Mouse (Mus musculus) Muller cell, postnatal 12 days (primary cell): Measurements from ENCODE around the gene Rrp8.
"Not testable (repeated sequence)": the region's sequence is repeated elsewhere in the genome, so short reads cannot be mapped to it uniquely, and the experiment has no call there.

ENCODE experiments used
- DNase-seq: peaks from one replicate; pipeline ENCODE4 v3.0.0-alpha.2; 2015; ENCODE audit errors: inconsistent ontology term

Gene Rrp8

DNA sequence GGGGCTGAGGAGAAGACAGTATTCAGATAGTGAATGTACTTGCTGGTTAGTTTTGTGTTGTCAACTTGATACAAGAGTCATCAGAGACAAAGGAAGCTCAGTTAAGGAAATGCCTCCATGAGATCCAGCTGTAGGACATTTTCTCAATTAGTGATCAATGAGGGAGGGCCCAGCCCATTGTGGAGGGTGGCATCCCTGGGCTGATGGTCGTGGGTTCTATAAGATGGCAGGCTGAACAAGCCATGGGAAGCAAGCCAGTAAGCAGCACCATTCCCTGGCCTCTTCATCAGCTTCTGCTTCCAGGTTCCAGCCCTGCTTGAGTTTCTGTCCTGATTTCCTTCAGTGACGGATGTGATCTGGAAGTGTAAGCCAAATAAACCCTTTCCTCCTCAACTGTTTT is 10.6 kb upstream of the Rrp8 start:
- no peak for DNase-seq

DNA sequence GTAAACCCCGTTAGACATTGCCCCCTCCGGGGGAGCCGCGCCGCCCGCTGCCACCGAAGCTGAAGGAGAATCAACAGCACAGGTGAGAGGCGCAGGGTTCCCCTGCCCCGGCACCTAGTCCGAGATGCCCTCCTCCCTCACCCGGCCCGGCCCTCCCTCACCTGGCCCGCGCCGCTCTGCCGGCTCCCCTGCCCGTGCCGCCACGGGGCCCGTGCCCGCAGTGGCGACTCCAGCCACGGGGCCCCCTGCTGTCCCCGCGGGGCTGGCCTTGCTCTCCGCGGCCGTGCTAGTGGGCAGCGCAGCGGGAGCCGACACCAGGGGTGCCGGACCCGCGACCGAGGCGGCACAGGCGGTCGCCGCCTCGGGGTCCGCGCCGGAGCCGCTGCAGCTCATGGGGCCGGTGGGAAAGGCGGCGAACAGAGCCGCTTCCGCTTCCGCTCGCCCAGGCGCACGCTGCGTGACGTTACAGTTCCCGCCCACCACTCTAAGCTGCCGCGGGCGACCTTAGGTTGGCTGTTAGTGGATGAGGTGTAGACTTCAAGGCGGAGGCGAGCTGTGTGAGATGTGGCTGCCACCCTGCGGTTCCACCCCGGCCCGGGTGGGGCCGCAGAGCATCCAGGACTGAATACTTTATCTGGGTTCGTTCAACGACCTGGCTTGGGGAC is 6.9 kb upstream of the Rrp8 start, which contains the start of gene Taf10:
TSS of gene Taf10 (minus strand) at position 436 of the 665 bp plus-strand sequence.
- peak; percentile 94 for DNase-seq

DNA sequence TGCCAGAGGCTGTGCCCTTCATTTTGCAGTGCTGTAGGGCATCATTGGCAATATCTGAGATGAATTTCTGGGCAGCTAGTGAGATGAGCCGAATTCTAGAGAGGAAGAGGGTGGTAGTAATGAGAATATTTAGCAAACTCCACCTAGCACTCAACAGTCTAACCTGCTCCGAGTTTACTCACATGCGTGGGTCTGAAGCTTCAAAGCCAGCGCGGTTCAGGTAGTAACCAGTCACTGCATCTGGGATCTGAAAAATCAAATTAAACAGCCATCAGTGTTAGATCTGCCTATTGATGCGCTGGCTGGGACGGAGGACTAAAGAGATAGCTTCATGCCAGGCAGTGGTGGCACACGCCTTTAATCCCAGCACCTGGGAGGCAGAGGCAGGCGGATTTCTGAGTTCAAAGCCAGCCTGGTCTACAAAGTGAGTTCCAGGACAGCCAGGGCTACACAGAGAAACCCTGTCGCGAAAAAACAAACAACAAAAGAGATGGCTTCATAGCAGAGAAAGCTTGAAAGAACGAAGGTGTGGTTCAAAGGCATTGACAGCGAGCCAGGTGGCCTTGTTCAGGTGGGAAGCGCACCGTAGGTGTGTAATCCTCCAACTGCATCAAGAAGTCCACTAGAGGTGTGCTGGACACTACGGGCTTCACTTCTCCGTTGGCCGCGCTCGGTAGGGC is 6.2 kb upstream of the Rrp8 start:
- not testable (repeated sequence) for DNase-seq

DNA sequence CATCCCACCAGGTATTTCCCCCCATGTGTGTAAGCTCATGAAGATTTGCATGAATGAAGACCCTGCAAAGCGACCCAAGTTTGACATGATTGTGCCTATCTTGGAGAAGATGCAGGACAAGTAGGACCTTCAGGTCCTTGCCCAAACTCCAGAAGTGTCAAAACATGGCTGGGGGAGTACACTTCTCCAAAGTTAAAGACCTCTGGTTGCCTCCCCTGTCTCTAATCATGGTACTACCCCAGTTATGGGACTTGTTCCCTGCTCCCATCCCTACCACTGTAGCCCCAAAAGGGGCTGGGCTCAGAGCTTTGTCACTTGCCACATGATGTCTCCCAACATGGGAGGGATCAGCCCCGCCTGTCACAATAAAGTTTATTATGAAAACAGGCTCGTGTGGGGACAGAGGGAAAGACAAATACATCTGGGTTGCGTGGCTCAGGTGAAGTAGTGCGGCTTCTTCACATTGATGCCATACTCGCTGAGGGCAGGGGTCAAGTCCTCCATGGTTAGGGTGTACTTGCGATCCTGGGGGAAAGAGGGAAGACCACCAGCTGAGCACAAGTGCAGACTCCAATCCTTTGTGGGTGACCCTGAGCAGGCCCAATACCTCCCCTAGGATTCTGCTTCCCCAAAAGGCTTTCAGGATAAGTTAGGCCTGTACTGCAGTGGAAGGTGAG is 5.5 kb upstream of the Rrp8 start:
- DNase-seq, result not testable (repeated sequence)

DNA sequence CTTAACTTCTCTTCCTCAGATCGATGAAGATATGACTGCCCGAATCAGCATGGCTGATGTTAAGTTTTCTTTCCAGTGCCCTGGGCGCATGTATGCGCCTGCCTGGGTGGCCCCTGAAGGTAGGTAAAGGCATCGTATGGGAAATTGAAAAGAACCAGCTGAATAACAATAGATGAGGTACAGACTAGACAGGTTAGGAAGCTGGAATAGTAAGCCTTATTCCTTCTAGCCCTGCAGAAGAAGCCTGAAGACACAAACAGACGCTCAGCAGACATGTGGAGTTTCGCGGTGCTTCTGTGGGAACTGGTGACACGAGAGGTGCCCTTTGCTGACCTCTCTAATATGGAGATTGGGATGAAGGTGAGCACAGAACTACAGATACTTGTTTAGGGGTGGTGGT is 4.8 kb upstream of the Rrp8 start:
- no peak for DNase-seq

DNA sequence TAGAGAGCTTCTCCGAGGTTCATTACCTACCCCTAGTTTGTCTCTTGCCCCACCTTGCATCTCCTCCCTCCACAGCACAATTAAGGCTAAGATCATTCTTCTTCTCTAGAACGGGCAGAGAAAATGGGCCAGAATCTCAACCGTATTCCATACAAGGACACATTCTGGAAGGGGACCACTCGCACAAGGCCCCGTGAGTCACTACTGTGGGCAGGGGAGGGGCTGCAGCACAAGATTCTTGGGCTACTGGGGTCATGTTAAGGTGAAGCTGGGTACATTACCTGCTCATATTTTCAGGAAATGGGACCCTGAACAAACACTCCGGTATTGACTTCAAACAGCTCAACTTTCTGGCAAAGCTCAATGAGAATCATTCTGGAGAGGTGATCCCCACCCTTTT is 3.7 kb upstream of the Rrp8 start:
- no peak for DNase-seq

DNA sequence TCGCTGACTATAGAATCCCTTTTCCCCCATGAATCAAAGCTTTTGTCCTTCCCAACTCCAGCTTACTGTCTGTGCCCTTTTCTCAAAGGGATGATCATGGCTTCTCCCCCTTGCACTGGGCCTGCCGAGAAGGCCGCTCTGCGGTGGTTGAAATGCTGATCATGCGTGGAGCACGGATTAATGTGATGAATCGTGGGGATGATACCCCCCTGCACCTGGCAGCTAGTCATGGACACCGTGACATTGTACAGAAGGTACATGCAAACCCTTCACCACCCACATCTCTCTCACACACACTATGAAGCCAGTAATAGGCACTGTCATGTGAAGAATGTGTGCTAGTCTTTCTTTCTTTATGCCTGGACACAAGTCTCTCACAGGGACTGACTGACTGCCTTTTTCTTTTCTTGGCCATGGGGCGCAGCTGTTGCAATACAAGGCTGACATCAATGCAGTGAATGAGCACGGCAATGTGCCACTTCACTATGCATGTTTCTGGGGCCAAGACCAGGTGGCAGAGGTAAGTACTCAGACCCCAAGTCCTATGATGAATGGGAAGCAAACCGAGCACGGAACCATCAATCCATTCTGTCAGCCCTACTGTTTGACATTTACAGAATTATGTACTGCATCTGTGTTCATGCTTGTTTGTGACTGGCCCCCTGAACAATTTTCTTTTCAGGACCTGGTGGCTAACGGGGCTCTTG is 3.1 kb upstream of the Rrp8 start:
- no peak for DNase-seq

DNA sequence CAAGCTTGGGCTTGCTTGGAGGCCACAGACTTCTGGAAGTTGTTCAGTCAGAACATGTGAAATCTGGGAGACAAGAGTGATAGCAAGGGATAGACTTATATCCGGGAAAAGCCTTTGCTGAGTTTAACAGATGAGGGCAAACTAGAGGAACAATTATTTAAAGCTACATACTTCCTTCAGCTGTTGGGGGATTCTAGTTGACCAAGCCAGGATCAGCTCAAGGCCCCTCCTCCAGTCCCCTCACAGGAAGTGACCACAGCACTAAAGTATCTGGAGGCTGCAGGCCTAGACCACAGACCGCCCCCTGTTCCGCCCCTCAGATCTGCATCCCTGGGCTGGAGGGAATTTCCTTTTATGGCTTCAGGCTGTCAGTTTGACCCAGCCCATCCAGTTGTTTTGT is 1.8 kb upstream of the Rrp8 start:
- peak; percentile 93 for DNase-seq

DNA sequence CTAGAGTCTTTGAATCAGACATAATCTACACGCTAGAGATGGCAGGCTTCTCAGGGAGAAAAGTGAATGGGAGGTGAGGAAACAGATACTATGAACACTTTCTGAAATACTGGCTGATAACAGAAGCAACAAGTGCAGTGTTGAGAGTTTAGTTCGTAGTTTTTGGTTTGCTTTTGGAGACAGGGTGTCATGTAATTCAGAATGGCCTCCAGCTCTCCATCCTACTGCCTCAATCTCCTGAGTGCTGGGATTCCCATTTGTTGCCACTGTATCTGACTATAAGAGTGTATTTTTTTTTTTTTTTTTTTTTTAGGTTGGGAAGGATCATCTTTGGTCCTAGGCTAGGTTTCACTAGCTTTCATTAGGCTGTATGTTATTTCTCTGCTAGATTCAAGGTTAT is 1.1 kb upstream of the Rrp8 start:
- no peak for DNase-seq

DNA sequence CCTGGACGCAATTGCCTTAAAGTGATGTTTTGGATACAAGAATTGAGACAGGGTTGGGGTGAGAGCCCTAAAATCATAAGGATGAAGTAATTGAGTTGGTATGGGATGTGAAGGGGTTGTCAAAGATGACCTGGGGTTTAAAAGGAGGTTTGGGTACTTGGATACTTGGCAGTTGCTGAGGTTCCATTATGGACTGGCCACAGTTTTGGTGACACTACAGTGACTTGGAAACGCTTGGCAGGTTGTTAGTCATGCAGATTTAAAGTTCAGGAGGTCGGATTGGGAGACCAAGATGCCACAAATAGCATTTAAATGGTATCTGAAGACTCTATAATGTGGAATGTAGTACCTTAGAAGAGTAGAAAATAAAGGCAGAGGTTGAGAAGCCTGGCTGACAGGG is 463 bp upstream of the Rrp8 start:
- DNase-seq, result no peak

DNA sequence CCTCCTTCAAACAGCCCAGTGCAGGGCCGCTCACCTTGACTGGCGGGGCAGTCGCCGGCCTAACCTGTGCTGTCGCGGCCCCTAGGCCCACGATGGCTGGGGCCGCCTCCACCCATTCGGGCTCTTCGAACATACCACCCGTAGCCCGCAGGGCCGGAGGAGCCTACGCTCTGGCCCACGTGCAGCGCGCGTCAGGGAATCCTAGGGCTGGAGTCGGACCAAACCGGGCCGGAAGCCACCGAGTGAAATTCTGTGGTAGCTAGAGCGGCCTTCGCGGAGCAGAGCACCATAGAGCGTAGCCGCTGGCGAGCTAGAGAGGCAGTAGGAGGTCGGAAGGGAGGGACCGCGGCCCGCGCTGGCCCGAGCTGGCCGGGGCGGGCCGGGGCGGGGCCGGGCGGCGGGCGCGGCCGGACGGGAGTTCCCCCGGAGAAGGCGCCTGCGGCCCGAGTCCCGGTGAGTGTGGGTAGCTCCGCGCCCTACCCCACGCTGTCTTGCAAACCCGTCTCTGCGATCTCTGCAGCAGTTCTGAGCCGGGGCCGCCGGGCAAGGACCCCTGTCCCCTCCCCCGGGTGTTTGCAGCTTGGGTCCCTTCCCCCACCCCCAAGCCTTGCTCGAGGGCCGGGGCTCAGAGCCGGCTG is 802 bp downstream of the Rrp8 start, which contains the start of gene Ilk:
TSS of gene Ilk (plus strand) at position 329 of the 638 bp plus-strand sequence.
- peak; percentile 95 for DNase-seq

DNA sequence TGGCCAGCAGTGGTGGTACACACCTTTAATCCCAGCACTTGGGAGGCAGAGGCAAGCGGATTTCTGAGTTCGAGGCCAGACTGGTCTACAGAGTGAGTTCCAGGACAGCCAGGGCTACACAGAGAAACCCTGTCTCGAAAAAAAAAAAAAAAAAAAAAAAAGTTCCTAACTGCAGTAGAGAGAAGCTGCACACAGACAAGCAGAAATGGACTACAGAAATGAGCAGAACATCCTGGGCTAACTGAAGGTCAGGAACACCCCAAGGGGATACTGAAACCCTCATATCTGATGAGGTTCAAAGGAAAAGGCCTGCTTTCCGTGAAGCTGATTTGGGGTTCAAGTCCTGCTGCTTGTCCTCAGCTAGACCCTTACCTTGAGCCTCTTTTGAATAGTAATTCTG is 1.7 kb downstream of the Rrp8 start:
- peak; percentile 46 for DNase-seq

DNA sequence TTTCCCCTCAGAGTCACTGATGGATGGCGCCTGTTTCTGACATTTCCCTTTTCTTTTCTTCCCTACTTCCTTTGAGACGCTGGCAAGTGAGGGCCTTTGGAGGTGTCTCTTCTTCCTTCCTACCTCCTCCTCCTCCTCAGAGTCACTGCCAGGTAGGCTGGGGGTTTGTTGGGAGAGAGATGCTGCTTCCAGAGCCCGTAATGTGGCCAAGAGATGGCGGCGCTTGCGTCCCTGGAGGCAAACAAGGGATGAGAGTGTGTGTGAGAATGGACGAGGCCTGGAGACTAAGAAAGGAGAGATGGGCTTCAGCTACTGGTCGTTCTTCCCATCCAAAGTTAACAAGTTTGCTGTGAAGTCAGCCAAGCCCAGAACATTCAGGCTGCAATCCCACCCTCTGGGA is 2.4 kb downstream of the Rrp8 start:
- DNase-seq, result no peak

DNA sequence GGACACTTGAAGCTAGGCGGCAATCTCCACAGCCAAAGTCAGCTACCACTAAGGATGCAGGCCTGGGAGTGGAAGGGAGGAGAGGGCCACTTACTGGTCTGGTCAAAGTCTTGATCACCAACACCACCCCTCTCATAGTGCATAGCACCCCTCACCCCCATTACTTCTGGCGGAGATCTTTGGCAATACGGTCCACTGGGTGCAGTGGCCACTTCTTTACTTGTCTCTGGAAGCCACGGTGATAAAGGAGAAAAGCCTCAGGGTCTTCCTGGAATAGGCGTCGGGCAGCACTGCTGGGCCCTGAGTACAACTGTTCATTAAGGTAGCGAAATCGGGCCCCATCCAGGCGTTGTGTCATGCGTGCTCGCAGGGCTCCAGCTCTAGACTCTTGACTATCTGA is 3.3 kb downstream of the Rrp8 start:
- no peak for DNase-seq

DNA sequence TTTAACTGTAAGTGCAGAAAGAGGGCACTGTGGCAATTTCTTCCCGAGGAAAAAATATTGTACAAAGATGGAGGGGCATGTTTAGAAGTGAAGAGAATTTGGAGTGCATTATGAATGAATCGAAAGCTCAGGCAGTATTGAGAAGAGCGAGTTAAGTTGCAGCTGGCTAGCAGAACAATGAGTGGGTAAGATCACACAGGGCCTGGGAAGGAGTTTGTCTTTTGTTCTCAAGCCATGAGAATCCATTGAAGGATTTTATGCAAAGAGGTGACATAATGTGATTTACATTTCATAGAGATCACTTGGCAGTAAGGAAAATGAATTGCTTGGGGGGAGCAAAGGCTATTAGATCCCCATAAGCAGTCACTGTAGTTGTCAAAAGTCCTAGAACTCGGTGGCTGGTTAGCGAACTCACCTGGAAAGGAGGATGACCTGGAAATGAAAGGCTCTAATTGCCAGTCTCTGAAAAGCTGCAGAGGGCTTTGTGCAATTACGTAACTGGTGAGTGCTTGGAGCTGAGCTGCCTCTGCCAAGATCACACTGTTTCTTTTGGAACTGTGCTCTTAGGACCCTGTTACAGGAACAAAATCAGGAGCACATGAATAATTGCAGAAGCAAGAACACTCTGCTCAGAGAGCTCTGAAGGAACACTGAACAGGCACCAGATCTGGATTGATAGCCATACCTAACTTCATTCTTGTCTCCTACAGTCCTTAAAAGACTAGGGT is 8.3 kb downstream of the Rrp8 start:
- DNase-seq, result no peak

DNA sequence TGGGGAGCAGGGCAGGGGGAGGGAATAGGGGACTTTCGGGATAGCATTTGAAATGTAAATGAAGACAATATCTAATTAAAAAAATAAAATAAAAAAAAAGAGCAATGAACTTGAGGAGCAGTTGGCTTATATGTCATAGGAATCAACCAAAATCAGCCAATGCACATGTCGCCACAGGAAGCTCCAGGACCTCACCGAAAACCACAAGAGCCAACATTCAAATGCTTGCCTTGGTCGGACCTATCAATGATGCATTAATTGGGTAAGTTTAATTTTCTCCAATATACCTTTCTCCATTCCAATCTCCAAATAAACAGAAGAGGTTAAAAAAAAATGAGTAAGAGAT is 10.2 kb downstream of the Rrp8 start:
- no peak for DNase-seq

DNA sequence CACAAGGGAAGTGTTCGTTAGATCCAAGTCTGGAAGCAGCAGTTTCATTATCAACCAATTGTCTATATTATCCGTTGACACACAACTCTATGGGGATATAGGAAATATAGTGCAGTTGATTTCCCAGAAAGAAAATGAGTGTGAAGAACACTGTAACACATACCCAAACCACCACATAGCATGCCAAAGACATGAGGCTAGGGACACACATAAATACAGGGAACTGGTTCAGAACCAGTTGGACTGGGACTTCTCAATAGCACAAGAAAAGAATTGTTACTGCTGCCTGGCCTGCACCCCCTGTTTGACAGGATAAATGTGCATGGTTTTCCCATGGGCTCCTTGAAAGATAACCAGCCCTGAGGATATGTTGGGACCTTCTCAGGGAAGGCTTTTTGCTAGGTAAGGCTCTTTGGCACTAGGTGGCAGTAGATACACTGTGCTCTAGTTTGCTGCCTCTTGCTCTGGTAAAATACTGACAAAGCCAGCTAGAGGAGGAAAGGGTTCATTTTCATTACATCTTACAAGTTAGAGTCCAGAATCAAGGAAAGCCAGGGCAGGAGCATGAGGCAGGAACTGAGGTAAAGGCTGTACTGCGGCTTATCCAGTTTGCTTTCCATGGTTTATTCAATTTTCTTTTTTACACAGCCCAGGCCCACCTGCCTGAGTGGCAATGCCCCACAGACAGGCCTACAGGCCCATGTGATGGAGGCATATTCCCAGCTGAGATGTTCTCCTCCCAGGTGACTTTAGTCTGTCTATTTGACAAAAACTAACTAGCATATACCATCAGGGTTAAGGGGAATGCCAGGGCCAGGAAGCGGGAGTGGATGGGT is 10.8 kb downstream of the Rrp8 start:
- peak; percentile 39 for DNase-seq

DNA sequence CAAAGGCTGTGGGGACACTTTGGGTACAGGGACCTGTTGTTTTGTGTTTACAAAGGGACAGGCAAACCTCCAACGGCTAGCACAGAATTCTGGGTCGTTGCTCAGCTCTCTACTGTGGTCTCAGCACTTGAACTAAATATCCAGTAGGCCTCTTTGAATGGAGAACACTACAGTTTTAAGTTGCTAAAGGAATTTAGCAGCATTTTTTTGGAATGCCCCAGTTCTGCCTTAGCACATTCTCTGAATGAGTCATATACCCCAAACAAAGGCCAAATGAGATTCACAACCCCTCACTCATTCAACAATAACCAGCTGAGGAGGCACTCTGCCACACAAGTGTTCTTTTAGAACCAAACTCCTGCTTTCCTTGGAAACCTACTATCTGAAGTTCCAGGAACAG is 15.3 kb downstream of the Rrp8 start:
- DNase-seq, result peak; percentile 80

DNA sequence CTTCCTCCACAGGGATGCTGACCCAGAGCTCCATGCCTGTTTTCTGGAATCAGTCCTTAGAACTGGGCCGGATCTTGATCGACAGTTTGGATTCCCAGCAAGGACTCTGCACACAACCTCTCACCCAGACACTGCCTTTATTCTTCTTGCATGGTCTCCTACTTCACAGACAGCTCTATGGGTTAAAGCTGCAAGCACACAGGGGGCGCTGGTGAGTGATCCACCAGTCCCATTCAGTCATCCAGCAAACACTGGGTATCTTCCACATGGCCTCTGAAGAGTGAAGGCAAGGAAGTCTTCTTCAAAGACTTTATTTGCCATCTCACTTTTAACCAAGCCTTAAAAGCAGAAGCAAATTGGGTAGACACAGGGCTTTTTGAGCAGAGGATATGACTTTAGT is 21.8 kb downstream of the Rrp8 start:
- DNase-seq, result no peak

DNA sequence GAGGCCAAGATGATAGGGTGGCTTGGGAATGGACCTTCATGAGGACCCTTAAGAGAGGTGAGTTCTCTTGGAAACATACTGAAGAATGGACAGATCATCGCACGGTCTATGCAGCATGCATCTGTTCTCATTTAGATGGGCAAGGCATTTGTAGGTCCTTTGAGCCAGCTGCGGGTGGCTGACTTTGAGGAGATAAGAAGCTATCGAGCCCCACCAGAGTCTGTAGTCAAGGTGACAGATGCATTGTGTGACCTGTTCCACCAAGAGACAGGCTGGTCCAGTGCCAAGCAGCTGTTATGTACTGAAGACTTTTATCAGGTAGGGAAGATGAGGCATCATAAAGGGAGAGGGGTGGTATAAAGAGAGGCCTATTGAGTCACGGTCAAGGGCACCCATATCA is 28.5 kb downstream of the Rrp8 start:
- no peak for DNase-seq
